Mouse (Mus musculus) lung, postnatal 25 days (tissue): ENCODE data around the gene Plekho2.

Experiments used
- DNase-seq: peaks from one replicate; pipeline ENCODE4 v3.0.0; 2022; ENCODE audit warnings: low spot score

The Plekho2 gene

GRCm38 (mm10) chr9:65579781-65580371 lies at the start of gene Plekho2:
TSS of gene Plekho2 (minus strand) at chr9:65580040.
- DNase-seq = peak; percentile 94

- peak; percentile 11 for DNase-seq
Measured at GRCm38 (mm10) chr9:65629025-65629766, 49.4 kb upstream of the Plekho2 start, which contains the start of gene Rbpms2. TSS of gene Rbpms2 (plus strand) at chr9:65629648.

- no peak for DNase-seq
Measured at GRCm38 (mm10) chr9:65624266-65624665, 44.4 kb upstream of the Plekho2 start.

- DNase-seq = no peak
Measured at GRCm38 (mm10) chr9:65622826-65623225, 43.0 kb upstream of the Plekho2 start.

GRCm38 (mm10) chr9:65621666-65622065 lies 41.8 kb upstream of the Plekho2 start:
- DNase-seq = no peak

GRCm38 (mm10) chr9:65621196-65621595 lies 41.4 kb upstream of the Plekho2 start:
- DNase-seq = no peak

GRCm38 (mm10) chr9:65619311-65619710 lies 39.5 kb upstream of the Plekho2 start:
- DNase-seq = no peak

GRCm38 (mm10) chr9:65613098-65613497 lies 33.3 kb upstream of the Plekho2 start:
- no peak for DNase-seq

GRCm38 (mm10) chr9:65611969-65612486 lies 32.2 kb upstream of the Plekho2 start:
- no peak for DNase-seq

GRCm38 (mm10) chr9:65607120-65607519 lies 27.3 kb upstream of the Plekho2 start:
- no peak for DNase-seq

- no peak for DNase-seq
Measured at GRCm38 (mm10) chr9:65606321-65607109, 26.7 kb upstream of the Plekho2 start.

- DNase-seq = peak; percentile 77
Measured at GRCm38 (mm10) chr9:65605471-65606136, 25.8 kb upstream of the Plekho2 start.

GRCm38 (mm10) chr9:65603401-65604102 lies 23.7 kb upstream of the Plekho2 start:
- DNase-seq = no peak

GRCm38 (mm10) chr9:65600951-65601350 lies 21.1 kb upstream of the Plekho2 start:
- no peak for DNase-seq

GRCm38 (mm10) chr9:65598765-65599249 lies 19.0 kb upstream of the Plekho2 start:
- peak; percentile 53 for DNase-seq

GRCm38 (mm10) chr9:65593596-65593995 lies 13.8 kb upstream of the Plekho2 start:
- no peak for DNase-seq

GRCm38 (mm10) chr9:65592721-65593120 lies 12.9 kb upstream of the Plekho2 start:
- DNase-seq = no peak

GRCm38 (mm10) chr9:65589091-65589490 lies 9.3 kb upstream of the Plekho2 start:
- no peak for DNase-seq

GRCm38 (mm10) chr9:65587573-65588358 lies 7.9 kb upstream of the Plekho2 start:
- no peak for DNase-seq

- DNase-seq = no peak
Measured at GRCm38 (mm10) chr9:65587270-65587572, 7.4 kb upstream of the Plekho2 start.
